Mouse (Mus musculus) liver, embryonic 14.5 days (tissue): ENCODE results near the gene Ctf2.

Source experiments
- CTCF ChIP-seq: IDR thresholded peaks from 2 replicates; pipeline ENCODE4 v1.5.1; 2016; ENCODE audit warnings: antibody characterized with exemption, low read depth, control low read depth
- EP300 ChIP-seq: IDR thresholded peaks from 2 replicates; pipeline ENCODE4 v1.6.1; 2016; ENCODE audit warnings: antibody characterized with exemption, low read depth

DNA sequence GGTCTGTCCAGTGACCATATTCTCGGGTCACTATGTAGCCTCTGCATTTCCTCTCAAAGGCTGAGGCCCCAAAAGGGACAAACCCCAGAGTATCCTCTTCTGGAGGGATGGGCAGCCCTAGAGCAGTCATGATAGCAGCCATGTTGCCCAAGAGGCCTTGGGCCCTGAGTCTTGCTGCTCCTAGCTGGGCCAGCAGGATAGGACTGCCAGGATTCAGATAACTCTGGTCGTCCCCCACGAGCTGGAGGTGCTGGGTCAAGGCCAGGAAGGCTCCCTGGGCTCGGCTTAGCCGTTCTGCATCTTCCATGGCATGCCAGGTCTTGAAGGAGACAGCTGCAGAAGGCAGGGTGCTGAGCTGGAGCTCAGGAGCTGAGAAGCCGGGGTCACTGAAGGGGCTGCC, 12.7 kb downstream of the Ctf2 start:
- TF ChIP-seq CTCF (no peak), EP300 (no peak)
